Mouse (Mus musculus): ENCODE results near the gene Gucy2g. TPM values are rescaled to one million over a fixed set of nuclear protein-coding genes. Genes with fewer than 3 reads are reported as not detected.

The Gucy2g gene
- polyA plus RNA-seq, 2 experiments = 0.03 TPM; not detected in 1

DNA sequence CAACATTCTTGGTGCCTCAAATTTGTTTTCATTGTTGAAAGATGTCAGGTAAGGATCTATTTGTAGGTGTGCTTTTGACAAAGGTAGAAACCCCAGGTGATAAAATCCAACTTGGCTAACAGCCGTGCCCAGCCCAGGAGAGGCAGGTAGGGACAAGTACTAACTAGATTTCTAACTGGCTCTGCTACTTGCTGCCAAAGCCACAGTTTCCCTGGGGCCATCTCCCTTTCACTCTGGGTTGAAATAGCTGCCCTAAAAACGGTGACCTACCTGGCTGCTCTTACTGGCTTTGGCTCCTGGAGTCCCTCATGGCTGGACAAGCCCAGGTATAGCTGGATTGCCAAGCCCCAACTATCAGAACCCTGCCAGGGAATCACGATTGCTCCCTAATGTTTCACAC is 25.8 kb upstream of the Gucy2g start:
- TF ChIP-seq CTCF (IDR thresholded peaks at IDR 0.05; ENCODE audit: low read depth) = no peak
- no peak for TF ChIP-seq EP300 (IDR thresholded peaks at IDR 0.05; ENCODE audit: low read depth)
- H3K36me3 ChIP-seq (replicated peaks; ENCODE audit: control insufficient read depth, insufficient read depth, low read depth) = peaks cover 20% of the 10 kb centered on the region
- no peak overlapping the region for H3K9ac ChIP-seq (replicated peaks)
- H3K4me2 ChIP-seq (ENCODE audit: low read depth) = no peak overlapping the region
- no peak for ATAC-seq (ENCODE audit: insufficient read depth)
- H3K27me3 ChIP-seq (ENCODE audit: control insufficient read depth, insufficient read depth, low read length) = no peaks in the 10 kb centered on the region
- peaks cover 10 to 23% of the 10 kb centered on the region in 2 experiments for H3K4me1 ChIP-seq (replicated peaks; ENCODE audit: control insufficient read depth in 2 of 2, insufficient read depth in 2 of 2, low read length in 1 of 2)
- 82% methylated on average over 3 of the region's 3 CpGs for WGBS (ENCODE audit: insufficient replicate concordance)
- no peak overlapping the region for H3K4me3 ChIP-seq (ENCODE audit: insufficient read depth in 1 of 2, low read depth in 2 of 2, low read length in 2 of 2)
- no peak for DNase-seq (ENCODE audit: low read depth in 3 of 3, low spot score in 3 of 3)
- H3K27ac ChIP-seq = no peak overlapping the region
- no peaks in the 10 kb centered on the region for H3K9me3 ChIP-seq (ENCODE audit: control insufficient read depth, low read length)

- Histone ChIP-seq H3K27me3 (ENCODE audit: control insufficient read depth, insufficient read depth, low read length) (no peaks in the 10 kb centered on the region), H3K27ac (no peak overlapping the region), H3K9me3 (ENCODE audit: control insufficient read depth, low read length) (no peaks in the 10 kb centered on the region), H3K9ac (replicated peaks) (no peak overlapping the region), H3K4me1 (replicated peaks; ENCODE audit: control insufficient read depth in 2 of 2, insufficient read depth in 2 of 2, low read length in 1 of 2) (peaks cover 6 to 15% of the 10 kb centered on the region in 2 experiments), H3K4me3 (ENCODE audit: insufficient read depth in 1 of 2, low read depth in 2 of 2, low read length in 2 of 2) (no peak overlapping the region), H3K4me2 (ENCODE audit: low read depth) (no peak overlapping the region), H3K36me3 (replicated peaks; ENCODE audit: control insufficient read depth, insufficient read depth, low read depth) (peaks cover 18% of the 10 kb centered on the region)
- TF ChIP-seq EP300 (IDR thresholded peaks at IDR 0.05; ENCODE audit: low read depth) (no peak), CTCF (IDR thresholded peaks at IDR 0.05; ENCODE audit: low read depth) (no peak)
- WGBS (ENCODE audit: insufficient replicate concordance) = 36% methylated on average over 3 of the region's 3 CpGs
- ATAC-seq (ENCODE audit: insufficient read depth) (no peak), DNase-seq (ENCODE audit: low read depth in 3 of 3, low spot score in 3 of 3) (no peak)
Measured at GRCm38 (mm10) chr19:55265269-55265668, 24.2 kb upstream of the Gucy2g start.

DNA sequence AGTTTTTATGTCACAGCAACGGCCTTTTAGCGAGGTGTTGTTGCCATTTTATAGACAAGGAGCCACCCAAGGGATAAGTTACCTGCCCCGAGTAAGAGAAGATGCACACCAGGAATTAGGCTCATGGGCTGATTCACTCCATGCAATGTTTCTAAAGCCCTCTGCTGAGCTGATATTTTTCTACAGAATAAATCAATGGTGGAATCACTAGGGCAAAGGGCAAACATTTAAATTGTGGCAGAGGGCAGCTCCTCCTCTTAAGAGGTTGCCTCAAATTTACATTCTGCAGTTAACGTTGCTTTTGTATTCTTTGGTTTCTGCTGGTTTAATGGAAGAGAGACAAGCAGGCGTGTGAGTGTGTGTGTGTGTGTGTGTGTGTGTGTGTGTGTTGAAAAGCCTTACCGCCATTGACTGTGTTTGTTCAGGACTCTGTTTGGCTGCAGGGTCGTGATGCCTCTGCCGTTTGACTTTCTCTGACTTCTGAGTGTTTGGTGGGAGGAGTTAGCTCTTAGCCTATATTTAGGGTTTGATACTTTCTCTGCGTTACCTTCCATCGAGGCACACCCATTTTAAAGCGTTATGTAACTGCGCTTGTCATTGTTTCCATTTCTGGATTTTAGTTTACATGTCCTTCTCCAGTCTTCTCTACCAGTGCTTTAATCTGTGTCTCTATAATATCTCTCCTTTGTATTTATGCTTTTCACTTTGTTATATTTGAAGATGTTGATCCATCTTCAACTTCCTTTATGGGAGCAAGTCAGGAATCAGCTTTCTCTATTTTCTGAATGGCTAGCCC is 19.6 kb upstream of the Gucy2g start:
- no peak for DNase-seq (ENCODE audit: low read depth in 3 of 3, low spot score in 3 of 3)
- WGBS (ENCODE audit: insufficient replicate concordance) = 61% methylated on average over 12 of the region's 12 CpGs
- TF ChIP-seq CTCF (IDR thresholded peaks at IDR 0.05; ENCODE audit: low read depth) (no peak), EP300 (IDR thresholded peaks at IDR 0.05; ENCODE audit: low read depth) (no peak)
- H3K27me3 ChIP-seq (ENCODE audit: control insufficient read depth, insufficient read depth, low read length) = no peaks in the 10 kb centered on the region
- peak overlapping the region; percentile 6 for H3K4me2 ChIP-seq (ENCODE audit: low read depth)
- no peaks in the 10 kb centered on the region for H3K9me3 ChIP-seq (ENCODE audit: control insufficient read depth, low read length)
- ATAC-seq (ENCODE audit: insufficient read depth) = no peak; the same call in 1 of the 2 replicates
- H3K4me1 ChIP-seq (replicated peaks; ENCODE audit: control insufficient read depth in 2 of 2, insufficient read depth in 2 of 2, low read length in 1 of 2) = peaks cover 41 to 51% of the 10 kb centered on the region in 2 experiments
- H3K4me3 ChIP-seq (ENCODE audit: insufficient read depth in 1 of 2, low read depth in 2 of 2, low read length in 2 of 2) = no peak overlapping the region
- no peak overlapping the region for H3K9ac ChIP-seq (replicated peaks)
- H3K36me3 ChIP-seq (replicated peaks; ENCODE audit: control insufficient read depth, insufficient read depth, low read depth) = peaks cover 7% of the 10 kb centered on the region; the same call in 1 of the 2 replicates
- no peak overlapping the region; the same call in 1 of the 2 replicates for H3K27ac ChIP-seq

DNA sequence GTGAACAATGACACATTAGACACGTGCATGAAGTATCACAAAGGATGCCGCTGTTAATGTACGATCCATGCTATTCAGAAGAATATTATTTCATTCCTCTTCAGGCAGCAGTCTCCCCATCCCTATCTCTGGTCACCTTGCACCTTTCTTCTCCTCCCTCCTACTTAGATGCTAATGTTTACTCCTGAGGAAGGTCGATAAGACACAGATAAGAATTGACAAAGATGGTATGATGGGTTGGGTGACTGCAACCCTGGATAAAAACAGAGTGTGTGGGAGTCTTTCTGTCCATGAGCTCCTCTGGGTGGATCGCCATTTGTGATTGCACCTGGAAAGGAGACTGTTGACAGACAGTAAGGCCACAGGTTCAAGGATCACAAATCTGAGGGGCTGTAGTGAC is 17.5 kb upstream of the Gucy2g start:
- Histone ChIP-seq H3K36me3 (replicated peaks; ENCODE audit: control insufficient read depth, insufficient read depth, low read depth) (peaks cover 7% of the 10 kb centered on the region; the same call in 1 of the 2 replicates), H3K9ac (replicated peaks) (no peak overlapping the region), H3K9me3 (ENCODE audit: control insufficient read depth, low read length) (no peaks in the 10 kb centered on the region), H3K4me1 (replicated peaks; ENCODE audit: control insufficient read depth in 2 of 2, insufficient read depth in 2 of 2, low read length in 1 of 2) (peaks cover 49% of the 10 kb centered on the region in 2 experiments), H3K27me3 (ENCODE audit: control insufficient read depth, insufficient read depth, low read length) (no peaks in the 10 kb centered on the region), H3K4me3 (ENCODE audit: insufficient read depth in 1 of 2, low read depth in 2 of 2, low read length in 2 of 2) (no peak overlapping the region), H3K27ac (no peak overlapping the region), H3K4me2 (ENCODE audit: low read depth) (peak overlapping the region; percentile 19)
- TF ChIP-seq CTCF (IDR thresholded peaks at IDR 0.05; ENCODE audit: low read depth) = no peak
- peak; percentile 79 for TF ChIP-seq EP300 (IDR thresholded peaks at IDR 0.05; ENCODE audit: low read depth)
- DNase-seq (ENCODE audit: low read depth in 3 of 3, low spot score in 3 of 3) = no peak
- no peak for ATAC-seq (ENCODE audit: insufficient read depth)
- WGBS (ENCODE audit: insufficient replicate concordance) = 46% methylated on average over 5 of the region's 5 CpGs

- Histone ChIP-seq H3K9ac (replicated peaks) (no peak overlapping the region), H3K4me2 (ENCODE audit: low read depth) (peak overlapping the region; percentile 24), H3K4me1 (replicated peaks; ENCODE audit: control insufficient read depth in 2 of 2, insufficient read depth in 2 of 2, low read length in 1 of 2) (peaks cover 49% of the 10 kb centered on the region in 2 experiments), H3K27me3 (ENCODE audit: control insufficient read depth, insufficient read depth, low read length) (no peaks in the 10 kb centered on the region), H3K4me3 (ENCODE audit: insufficient read depth in 1 of 2, low read depth in 2 of 2, low read length in 2 of 2) (no peak overlapping the region), H3K36me3 (replicated peaks; ENCODE audit: control insufficient read depth, insufficient read depth, low read depth) (peaks cover 7% of the 10 kb centered on the region; the same call in 1 of the 2 replicates), H3K9me3 (ENCODE audit: control insufficient read depth, low read length) (no peaks in the 10 kb centered on the region), H3K27ac (peak overlapping the region; percentile 37)
- 22% methylated on average over 5 of the region's 5 CpGs for WGBS (ENCODE audit: insufficient replicate concordance)
- ATAC-seq (ENCODE audit: insufficient read depth) (no peak), DNase-seq (ENCODE audit: low read depth in 3 of 3, low spot score in 3 of 3) (no peak)
- TF ChIP-seq EP300 (IDR thresholded peaks at IDR 0.05; ENCODE audit: low read depth) = 0 out of 2 replicates have a peak, but pooled peaks have one; percentile 15
- no peak for TF ChIP-seq CTCF (IDR thresholded peaks at IDR 0.05; ENCODE audit: low read depth)
Measured at GRCm38 (mm10) chr19:55257656-55258375, 16.8 kb upstream of the Gucy2g start.
